Mouse (Mus musculus): ENCODE measurements around the gene Vim. TPM values are rescaled to one million over a fixed set of nuclear protein-coding genes. Genes with fewer than 3 reads are reported as not detected.
A peak's percentile ranks its signal among the peaks of the same experiment; 100 is the strongest.

Gene Vim
- total RNA-seq, 2 experiments from 2014 or later, result 152 to 479 TPM

DNA sequence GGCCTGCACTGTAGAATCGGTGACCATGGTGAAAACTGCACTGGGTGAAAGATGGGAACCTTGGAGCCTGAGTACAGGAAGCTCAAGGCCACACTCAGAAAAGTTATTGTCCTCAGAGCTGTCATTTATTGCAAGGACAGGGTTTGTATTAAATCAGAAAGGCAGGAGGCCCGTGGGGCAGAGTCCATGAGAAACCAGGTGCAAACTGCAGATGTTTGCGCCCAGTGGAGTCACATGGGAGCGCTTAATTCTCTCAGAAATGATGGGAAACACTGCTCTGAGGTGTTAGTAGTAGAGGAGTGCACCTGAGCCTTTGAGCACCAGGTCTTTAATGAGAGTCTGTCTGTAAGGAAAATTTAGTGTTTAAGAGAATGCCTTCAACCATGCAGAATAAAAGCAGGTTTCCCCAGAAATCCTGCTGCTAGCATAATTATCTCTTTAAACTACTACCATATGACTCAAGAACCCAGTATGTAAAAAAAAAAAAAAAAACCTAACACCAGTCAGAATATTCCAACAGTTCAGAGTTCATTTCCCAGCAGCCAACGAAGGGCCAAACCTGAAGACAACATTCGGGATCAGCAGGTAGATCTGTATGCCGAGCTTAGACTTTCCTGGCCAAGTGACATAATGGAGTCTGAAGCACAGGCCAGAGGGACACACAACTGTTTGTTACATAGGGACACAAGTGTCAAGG is 56.6 kb downstream of the Vim start:
- DNase-seq (ENCODE audit: low spot score in 2 of 2), result peak in 1 of 2 experiments; percentile 2

Other genes with a start within 250 kb of the Vim start
- gene Cubn, start 82.1 kb upstream of the Vim start, total RNA-seq (2021), result under 1 TPM; 0.19 to 0.36 TPM
- gene Trdmt1, start 29.3 kb upstream of the Vim start, total RNA-seq (2021), result 1 to 10 TPM; 2.8 to 3.2 TPM
- gene St8sia6, start 220.1 kb downstream of the Vim start, total RNA-seq (2021), result 1 to 10 TPM in 1 of 2 experiments, under 1 TPM in 1; 0.99 to 2.0 TPM

All from adrenal gland, adult 18-20 months (tissue).